Mouse (Mus musculus) ES-Bruce4 (cell line): ENCODE results near the gene Vmn1r31. TPM values are rescaled to one million over a fixed set of nuclear protein-coding genes. Genes with fewer than 3 reads are reported as not detected.

Experiments used
- H3K27ac ChIP-seq: 2 replicates; pipeline ENCODE4 v1.5.1; 2012; ENCODE audit warnings: low read length, inconsistent platforms; ENCODE audit not compliant: insufficient read depth
- H3K27me3 ChIP-seq: 2 replicates; pipeline ENCODE4 v1.6.1; 2012; ENCODE audit warnings: mild to moderate bottlenecking, low read length, inconsistent platforms; ENCODE audit not compliant: control insufficient read depth, poor library complexity, insufficient read depth, severe bottlenecking
- H3K36me3 ChIP-seq: 2 replicates; pipeline ENCODE4 v1.6.1; 2012; ENCODE audit warnings: inconsistent platforms, mild to moderate bottlenecking, low read length, moderate library complexity; ENCODE audit not compliant: control insufficient read depth, poor library complexity, insufficient read depth, severe bottlenecking
- H3K4me1 ChIP-seq: one replicate; pipeline ENCODE4 v1.8.1; 2011; ENCODE audit warnings: low read length; ENCODE audit not compliant: control insufficient read depth, insufficient read depth
- H3K4me3 ChIP-seq: 2 replicates; pipeline ENCODE4 v1.5.1; 2011; ENCODE audit warnings: low read depth, mild to moderate bottlenecking, low read length
- H3K9ac ChIP-seq: 2 replicates; pipeline ENCODE4 v1.6.1; 2012; ENCODE audit warnings: low read depth, mild to moderate bottlenecking, inconsistent platforms; ENCODE audit not compliant: poor library complexity, severe bottlenecking
- H3K9me3 ChIP-seq: replicated peaks from 2 replicates; pipeline ENCODE4 v1.6.1; 2012; ENCODE audit warnings: mild to moderate bottlenecking, low read length, inconsistent platforms; ENCODE audit not compliant: control insufficient read depth, poor library complexity, insufficient read depth, severe bottlenecking
- CTCF ChIP-seq: IDR thresholded peaks from one replicate; pipeline ENCODE4 v1.8.1; 2011; ENCODE audit warnings: low read depth, low read length
- EP300 ChIP-seq: IDR thresholded peaks from 2 replicates; pipeline ENCODE4 v1.6.1; 2011; ENCODE audit warnings: low read depth, low read length; ENCODE audit not compliant: insufficient read depth
- POLR2A ChIP-seq: IDR thresholded peaks from one replicate; pipeline ENCODE4 v1.8.1; 2011; ENCODE audit warnings: low read length; ENCODE audit not compliant: insufficient read depth
- polyA plus RNA-seq: library from polyadenylated mRNA; stranded (reverse); fragments of >200 nt; gene quantifications from 2 replicates; pipeline ENCODE4 v1.2.4, GENCODE M21; 2011; ENCODE audit warnings: low read depth; ENCODE audit not compliant: missing spikeins, insufficient read depth, insufficient read length

The Vmn1r31 gene
- polyA plus RNA-seq: not detected in 2 replicates

- no peak for TF ChIP-seq EP300
- TF ChIP-seq POLR2A: no peak
- no peak for TF ChIP-seq CTCF
- no peaks in the 10 kb centered on the region for H3K27me3 ChIP-seq
- no peak within 1 kb of the TSS for H3K27ac ChIP-seq
- H3K9me3 ChIP-seq: no peaks in the 10 kb centered on the region
- H3K36me3 ChIP-seq: no peaks in the 10 kb centered on the region
- H3K4me1 ChIP-seq: no peaks in the 10 kb centered on the region
- no peak within 1 kb of the TSS for H3K9ac ChIP-seq
- no peak within 1 kb of the TSS for H3K4me3 ChIP-seq
Measured at GRCm38 (mm10) chr6:58475230-58475629, at the start of gene Vmn1r31. TSS of gene Vmn1r31 (minus strand) at chr6:58475330.

- H3K9ac ChIP-seq: no peak within 1 kb of the TSS
- no peaks in the 10 kb centered on the region for H3K27me3 ChIP-seq
- no peak for TF ChIP-seq CTCF
- TF ChIP-seq EP300: no peak
- TF ChIP-seq POLR2A: no peak
- H3K4me1 ChIP-seq: no peaks in the 10 kb centered on the region
- no peaks in the 10 kb centered on the region for H3K36me3 ChIP-seq
- peaks cover 3% of the 10 kb centered on the region; the same call in 1 of the 2 replicates for H3K9me3 ChIP-seq
- H3K27ac ChIP-seq: no peak within 1 kb of the TSS
- H3K4me3 ChIP-seq: no peak within 1 kb of the TSS
Measured at GRCm38 (mm10) chr6:58443285-58443684, 31.8 kb downstream of the Vmn1r31 start, which contains the start of gene Vmn1r30. TSS of gene Vmn1r30 (minus strand) at chr6:58443385.

Other genes starting within 250 kb of the Vmn1r31 start
- gene Vmn1r28, start 213.3 kb downstream of the Vmn1r31 start, polyA plus RNA-seq: not detected in 2 replicates
- not detected in 2 replicates for gene Vmn1r29, start 173.8 kb downstream of the Vmn1r31 start, polyA plus RNA-seq
- not detected in 2 replicates for gene Vmn1r30, start 31.9 kb downstream of the Vmn1r31 start, polyA plus RNA-seq
- 62.7 and 71.8 TPM in 2 replicates for gene Abcg2, start 109.2 kb upstream of the Vmn1r31 start, polyA plus RNA-seq